Mouse (Mus musculus) left cerebral cortex, adult 18-20 months (tissue): Measurements from ENCODE around the gene H2al1d. TPM values are rescaled to one million over a fixed set of nuclear protein-coding genes. Genes with fewer than 3 reads are reported as not detected.

Experiments used
- total RNA-seq, 2 experiments: library from RNA; stranded (reverse); gene quantifications; 2 replicates each; pipeline ENCODE4 v1.2.3; 2021

The H2al1d gene
- total RNA-seq, 2 experiments from 2014 or later = not detected

Other genes with a start within 250 kb of the H2al1d start
- gene H2al1a, start 9.6 kb upstream of the H2al1d start, total RNA-seq = not detected
- gene H2al1b, start 6.4 kb upstream of the H2al1d start, total RNA-seq = not detected
- not detected for gene H2al1c, start 3.2 kb upstream of the H2al1d start, total RNA-seq
- gene H2al1e, start 3.1 kb downstream of the H2al1d start, total RNA-seq = not detected
- not detected for gene H2al1f, start 6.3 kb downstream of the H2al1d start, total RNA-seq
- not detected for gene H2al1g, start 9.4 kb downstream of the H2al1d start, total RNA-seq
- not detected for gene H2al1h, start 12.7 kb downstream of the H2al1d start, total RNA-seq
- not detected for gene H2al1i, start 15.8 kb downstream of the H2al1d start, total RNA-seq
- gene H2al1j, start 19.0 kb downstream of the H2al1d start, total RNA-seq = not detected